Mouse (Mus musculus) embryonic facial prominence, embryonic 13.5 days (tissue): ENCODE data around the gene Myzap. TPM values are rescaled to one million over a fixed set of nuclear protein-coding genes. Genes with fewer than 3 reads are reported as not detected.

ENCODE experiments used
- ATAC-seq: fragments of 200-750 bp; cut with Nextera tagmentation; 2 replicates; pipeline ENCODE4 v1.8.0; 2017; ENCODE audit warnings: low read depth; ENCODE audit not compliant: insufficient number of reproducible peaks, insufficient read depth, low FRiP score, low TSS enrichment
- H3K27ac ChIP-seq: fragments of 300-500 bp; sonication (generic); 2 replicates; pipeline ENCODE4 v1.5.1; 2015; ENCODE audit warnings: moderate library complexity, mild to moderate bottlenecking, inconsistent platforms
- H3K27me3 ChIP-seq: fragments of 300-500 bp; sonication (generic); 2 replicates; pipeline ENCODE4 v1.6.1; 2015; ENCODE audit warnings: mild to moderate bottlenecking, inconsistent platforms
- H3K36me3 ChIP-seq: fragments of 300-500 bp; sonication (generic); 2 replicates; pipeline ENCODE4 v1.6.1; 2015; ENCODE audit warnings: mild to moderate bottlenecking, inconsistent platforms
- H3K4me1 ChIP-seq: fragments of 300-500 bp; sonication (generic); 2 replicates; pipeline ENCODE4 v1.6.1; 2015; ENCODE audit warnings: inconsistent platforms
- H3K4me2 ChIP-seq: fragments of 300-500 bp; sonication (generic); 2 replicates; pipeline ENCODE4 v1.6.1; 2015; ENCODE audit warnings: moderate library complexity, mild to moderate bottlenecking, inconsistent platforms
- H3K4me3 ChIP-seq: fragments of 300-500 bp; sonication (generic); 2 replicates; pipeline ENCODE4 v1.5.1; 2015; ENCODE audit warnings: mild to moderate bottlenecking, inconsistent platforms
- H3K9ac ChIP-seq: fragments of 300-500 bp; sonication (generic); 2 replicates; pipeline ENCODE4 v1.6.1; 2015; ENCODE audit warnings: mild to moderate bottlenecking, inconsistent platforms
- H3K9me3 ChIP-seq: fragments of 300-500 bp; sonication (generic); 2 replicates; pipeline ENCODE4 v1.6.1; 2016; ENCODE audit warnings: inconsistent platforms
- WGBS: fragments of 180-500 bp; shearing (Covaris S2); methylation state at CpG from one replicate; pipeline ENCODE4 v1.1.7; 2015; ENCODE audit warnings: mixed read lengths; 5-methylcytosine and 5-hydroxymethylcytosine counted together
- polyA plus RNA-seq: library from polyadenylated mRNA; unstranded; fragments of >200 nt; fragmentation: Nextera tagmentation; extraction: Ambion mirVana; gene quantifications from 2 replicates; pipeline ENCODE4 v1.2.1, GENCODE M21; 2015

Gene Myzap
- polyA plus RNA-seq = 10.0 and 10.3 TPM in 2 replicates

DNA sequence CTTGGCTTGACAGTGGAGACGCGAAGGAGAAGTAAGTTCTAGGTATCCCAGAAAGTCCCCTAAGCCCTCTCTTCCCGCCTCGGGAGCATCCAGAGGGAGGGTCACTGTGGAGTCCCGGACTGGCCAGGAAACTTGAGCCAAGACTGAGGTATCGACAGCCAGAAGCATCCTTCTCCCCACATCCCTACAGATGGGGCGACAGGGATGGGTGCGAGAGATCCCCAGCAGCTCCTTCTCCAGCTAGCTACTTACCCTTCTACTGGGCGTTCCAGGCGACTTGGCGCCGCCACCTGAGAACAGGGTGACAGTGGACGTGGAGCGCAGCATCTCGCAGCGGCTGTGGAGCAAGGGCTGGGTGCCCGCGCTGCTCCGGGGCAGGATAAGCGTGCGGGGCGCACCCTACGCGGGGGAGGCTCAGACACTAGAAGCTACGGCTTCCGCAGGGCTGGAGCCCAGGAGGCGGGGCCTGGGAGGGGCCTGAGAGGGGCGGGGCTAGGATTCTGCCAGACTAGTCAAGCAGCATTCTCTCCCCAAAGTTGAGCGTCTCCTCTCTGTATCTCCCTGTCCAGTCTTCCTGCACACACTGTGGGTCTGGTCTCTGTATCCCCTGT lies at the start of gene Myzap:
TSS of gene Myzap (minus strand) at position 423 of the 611 bp plus-strand sequence.
- Histone ChIP-seq H3K9ac (peak within 1 kb of the TSS; percentile 79), H3K9me3 (no peaks in the 10 kb centered on the region), H3K27me3 (peaks cover 12% of the 10 kb centered on the region), H3K36me3 (no peaks in the 10 kb centered on the region), H3K4me3 (peak within 1 kb of the TSS; percentile 66), H3K27ac (peak within 1 kb of the TSS; percentile 28; the same call in 1 of the 2 replicates), H3K4me2 (peak within 1 kb of the TSS; percentile 88), H3K4me1 (peaks cover 21% of the 10 kb centered on the region)
- peak; percentile 81 for ATAC-seq
- 2% methylated on average over 29 of the region's 29 CpGs for WGBS

DNA sequence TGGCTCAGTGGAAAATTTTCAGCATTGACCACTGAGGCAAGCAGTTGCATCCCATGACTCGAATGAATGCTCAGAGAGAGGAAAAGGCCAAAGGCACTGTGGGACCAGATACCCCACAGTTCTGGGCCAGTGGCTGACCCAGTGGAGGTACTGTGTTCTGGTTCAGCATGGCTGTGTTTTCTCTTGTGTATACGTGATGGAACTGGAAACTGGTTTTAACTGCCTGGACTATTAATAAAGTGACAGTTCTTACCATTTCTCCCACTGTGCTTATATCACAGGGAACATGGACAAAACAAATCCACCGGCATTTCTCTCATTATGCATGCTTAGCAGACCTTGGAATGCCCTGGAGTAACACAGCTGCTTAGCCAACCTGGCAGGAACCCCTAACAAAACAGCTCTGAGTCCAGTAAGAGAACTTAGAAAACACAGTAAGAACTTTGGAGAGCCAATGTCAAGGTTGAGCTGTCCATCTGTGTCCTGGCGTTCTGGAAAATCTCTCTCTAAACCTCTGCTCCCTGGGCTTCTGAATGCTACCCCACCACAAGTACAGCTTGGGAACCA lies 48.3 kb upstream of the Myzap start:
- ATAC-seq = no peak
- Histone ChIP-seq H3K4me1 (no peaks in the 10 kb centered on the region; the same call in 1 of the 2 replicates), H3K4me3 (no peak overlapping the region), H3K27me3 (no peaks in the 10 kb centered on the region), H3K9me3 (no peaks in the 10 kb centered on the region), H3K36me3 (peaks cover 7% of the 10 kb centered on the region; the same call in 1 of the 2 replicates), H3K27ac (no peak overlapping the region), H3K4me2 (no peak overlapping the region), H3K9ac (no peak overlapping the region)
- WGBS = 73% methylated on average over 4 of the region's 4 CpGs

DNA sequence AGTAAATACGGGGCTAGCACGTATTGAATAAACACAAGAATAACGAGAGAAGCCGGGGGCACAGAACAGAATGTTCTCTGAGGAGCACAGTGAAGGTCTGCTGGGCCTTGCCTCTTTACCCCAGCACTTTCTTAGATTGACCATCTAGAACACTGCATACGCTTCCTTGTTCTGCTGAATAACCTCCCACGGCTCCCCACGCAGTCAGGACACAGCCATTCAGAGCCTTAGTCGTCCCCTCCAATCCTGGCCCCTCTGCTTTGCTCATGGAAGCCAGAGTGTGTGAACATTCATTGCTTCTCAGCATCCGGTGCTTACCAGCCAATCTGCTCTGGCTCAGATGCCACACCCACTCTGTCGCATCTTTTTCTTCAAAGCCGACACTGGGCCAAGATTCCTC lies 46.0 kb upstream of the Myzap start:
- peaks cover 7% of the 10 kb centered on the region; the same call in 1 of the 2 replicates for H3K36me3 ChIP-seq
- H3K9me3 ChIP-seq = no peaks in the 10 kb centered on the region
- no peak overlapping the region for H3K4me2 ChIP-seq
- H3K27ac ChIP-seq = no peak overlapping the region
- H3K27me3 ChIP-seq = no peaks in the 10 kb centered on the region
- WGBS = 72% methylated on average over 11 of the region's 11 CpGs
- no peak overlapping the region for H3K4me3 ChIP-seq
- no peak overlapping the region for H3K9ac ChIP-seq
- H3K4me1 ChIP-seq = no peaks in the 10 kb centered on the region; the same call in 1 of the 2 replicates
- ATAC-seq = no peak

DNA sequence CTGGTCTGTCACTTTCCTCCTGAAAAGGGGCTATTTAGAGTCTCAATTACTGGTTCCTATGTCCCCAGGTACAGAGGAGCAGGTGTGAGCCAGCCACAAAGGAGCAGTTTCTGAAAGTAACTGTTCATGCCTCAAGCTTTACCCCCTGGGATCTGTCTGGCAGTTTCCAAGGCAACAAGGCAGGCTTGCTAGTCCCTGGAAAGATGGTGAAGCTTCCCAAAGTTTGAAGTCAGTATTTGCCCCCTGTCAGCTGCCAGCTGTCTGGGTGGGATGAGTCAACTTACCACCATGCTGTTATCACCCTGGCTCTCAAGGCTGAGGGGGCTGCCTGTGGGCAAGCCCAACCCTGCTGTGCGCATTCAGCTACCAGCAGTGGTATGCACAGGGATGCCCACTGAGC lies 44.7 kb upstream of the Myzap start:
- H3K9me3 ChIP-seq = no peaks in the 10 kb centered on the region
- H3K27me3 ChIP-seq = no peaks in the 10 kb centered on the region
- no peak overlapping the region for H3K27ac ChIP-seq
- ATAC-seq = no peak
- no peak overlapping the region for H3K4me2 ChIP-seq
- no peaks in the 10 kb centered on the region; the same call in 1 of the 2 replicates for H3K4me1 ChIP-seq
- H3K9ac ChIP-seq = no peak overlapping the region
- H3K36me3 ChIP-seq = no peaks in the 10 kb centered on the region
- H3K4me3 ChIP-seq = no peak overlapping the region
- WGBS = 85% methylated on average over 1 of the region's 1 CpGs

DNA sequence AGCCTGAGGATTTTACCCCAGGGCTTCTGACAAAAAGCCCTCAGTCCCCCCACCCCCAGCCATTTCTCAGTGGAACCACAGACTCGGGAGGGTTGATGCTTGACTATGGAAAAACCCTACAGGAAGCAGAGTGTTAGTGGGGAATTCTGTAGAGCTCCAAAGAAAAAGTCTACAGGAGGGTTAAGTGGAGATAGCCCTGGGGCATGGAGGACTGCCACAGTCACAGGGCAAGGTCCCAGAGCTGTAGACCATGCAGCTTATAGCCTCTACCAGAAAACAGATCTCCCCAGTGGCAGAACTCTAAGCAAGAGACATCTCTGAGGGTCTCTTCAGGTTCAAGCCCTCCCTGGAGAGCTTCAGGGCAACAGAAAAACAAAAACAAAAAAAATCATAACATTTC lies 43.5 kb upstream of the Myzap start:
- no peak overlapping the region for H3K4me2 ChIP-seq
- no peaks in the 10 kb centered on the region for H3K36me3 ChIP-seq
- no peak overlapping the region for H3K9ac ChIP-seq
- H3K27ac ChIP-seq = no peak overlapping the region
- H3K9me3 ChIP-seq = no peaks in the 10 kb centered on the region
- 50% methylated on average over 1 of the region's 1 CpGs for WGBS
- ATAC-seq = no peak
- H3K4me1 ChIP-seq = no peaks in the 10 kb centered on the region; the same call in 1 of the 2 replicates
- no peaks in the 10 kb centered on the region for H3K27me3 ChIP-seq
- no peak overlapping the region for H3K4me3 ChIP-seq

DNA sequence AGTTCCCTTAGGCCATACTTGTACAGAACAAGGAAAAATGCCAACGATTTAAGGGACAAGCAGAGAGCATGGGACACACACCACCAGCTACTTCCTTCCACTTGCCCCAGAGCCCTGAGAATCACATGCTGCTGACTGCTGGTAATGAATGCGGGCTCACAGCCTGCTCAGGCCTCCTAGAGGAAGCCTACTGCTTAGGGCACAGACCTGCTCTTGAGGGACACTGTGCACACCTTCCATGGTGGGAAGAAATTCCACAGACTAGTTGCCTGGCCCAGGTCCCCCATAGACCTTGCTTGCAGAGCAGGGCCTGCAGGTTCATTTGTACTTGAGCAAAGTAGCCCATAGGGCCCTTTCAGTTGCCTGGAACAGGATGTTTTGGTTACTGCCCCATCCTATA lies 42.8 kb upstream of the Myzap start:
- Histone ChIP-seq H3K27me3 (no peaks in the 10 kb centered on the region), H3K4me2 (no peak overlapping the region), H3K4me3 (no peak overlapping the region), H3K9ac (no peak overlapping the region), H3K4me1 (no peaks in the 10 kb centered on the region; the same call in 1 of the 2 replicates), H3K9me3 (no peaks in the 10 kb centered on the region), H3K27ac (no peak overlapping the region), H3K36me3 (no peaks in the 10 kb centered on the region)
- no peak for ATAC-seq
- WGBS = 77% methylated on average over 2 of the region's 2 CpGs

DNA sequence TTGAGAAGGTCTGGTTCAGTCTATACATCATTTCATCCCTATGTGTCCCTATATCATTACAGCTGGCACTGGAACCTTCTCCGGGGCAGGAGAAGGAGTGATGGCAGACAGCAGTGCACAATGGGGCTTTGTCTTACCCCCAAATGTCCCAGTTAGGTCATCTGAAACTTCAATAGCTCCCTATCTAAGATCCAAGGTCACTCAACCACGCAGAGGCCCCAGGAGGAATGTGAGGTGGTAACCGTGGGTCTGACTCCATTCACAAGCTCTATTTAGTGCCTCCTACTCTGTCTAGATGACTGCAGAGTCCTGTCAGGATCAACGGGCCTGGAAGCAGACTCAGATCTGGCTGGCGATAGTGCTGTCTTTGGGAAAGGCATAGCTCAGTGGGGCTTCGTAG lies 36.8 kb upstream of the Myzap start:
- no peak overlapping the region for H3K9ac ChIP-seq
- no peaks in the 10 kb centered on the region for H3K9me3 ChIP-seq
- H3K27ac ChIP-seq = no peak overlapping the region
- H3K27me3 ChIP-seq = no peaks in the 10 kb centered on the region
- no peak overlapping the region for H3K4me2 ChIP-seq
- ATAC-seq = no peak
- no peaks in the 10 kb centered on the region for H3K4me1 ChIP-seq
- WGBS = 50% methylated on average over 6 of the region's 6 CpGs
- H3K4me3 ChIP-seq = no peak overlapping the region
- H3K36me3 ChIP-seq = no peaks in the 10 kb centered on the region

DNA sequence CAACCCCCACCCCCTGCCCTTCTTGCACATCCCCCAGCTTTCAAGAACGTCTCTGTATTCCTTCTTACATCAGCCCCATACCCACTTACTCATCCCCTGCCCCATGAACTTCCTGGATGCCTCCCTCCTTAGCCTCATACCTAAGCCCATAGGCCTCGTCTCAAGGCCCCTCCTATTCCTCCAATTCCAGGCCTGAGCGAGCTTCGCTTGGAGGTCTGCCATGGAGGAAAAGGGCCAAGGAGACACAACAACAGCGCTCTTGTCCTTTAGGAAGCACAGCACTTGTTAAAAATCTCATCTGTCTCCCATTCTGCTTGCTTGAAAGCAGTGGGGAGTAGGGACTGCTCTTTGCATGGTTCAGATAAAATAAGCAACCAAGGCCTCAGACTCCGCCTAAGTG lies 36.1 kb upstream of the Myzap start:
- no peak overlapping the region for H3K4me2 ChIP-seq

DNA sequence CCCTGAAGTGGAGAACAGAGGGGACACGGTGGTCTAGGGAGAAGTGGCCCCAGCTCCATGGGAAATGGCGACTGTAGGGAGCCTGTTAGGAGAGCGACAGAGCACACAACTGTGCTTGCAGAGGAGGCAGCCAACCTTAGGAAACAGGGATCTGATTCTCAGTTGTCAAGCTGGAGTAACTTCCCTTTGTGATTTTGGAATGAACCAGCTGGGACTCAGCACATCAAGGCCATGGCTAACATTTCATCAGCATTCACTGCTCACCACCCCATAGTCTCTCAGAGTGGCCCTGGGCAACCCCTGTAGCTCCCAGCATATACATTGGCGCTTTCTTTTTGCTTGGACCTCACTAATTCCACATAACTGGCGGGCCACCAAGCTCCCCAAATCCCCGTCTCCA lies 33.8 kb upstream of the Myzap start:
- WGBS = 84% methylated on average over 6 of the region's 6 CpGs
- Histone ChIP-seq H3K4me3 (no peak overlapping the region), H3K4me2 (no peak overlapping the region), H3K4me1 (no peaks in the 10 kb centered on the region), H3K9ac (no peak overlapping the region), H3K27ac (no peak overlapping the region), H3K36me3 (no peaks in the 10 kb centered on the region), H3K27me3 (no peaks in the 10 kb centered on the region), H3K9me3 (no peaks in the 10 kb centered on the region)
- ATAC-seq = no peak

More for the DNA sequence above, 36.1 kb upstream of the Myzap start:
- H3K9ac ChIP-seq = no peak overlapping the region
- no peaks in the 10 kb centered on the region for H3K27me3 ChIP-seq
- WGBS = 72% methylated on average over 6 of the region's 6 CpGs
- no peaks in the 10 kb centered on the region for H3K36me3 ChIP-seq
- ATAC-seq = no peak
- H3K9me3 ChIP-seq = no peaks in the 10 kb centered on the region
- H3K4me1 ChIP-seq = no peaks in the 10 kb centered on the region
- H3K27ac ChIP-seq = no peak overlapping the region
- H3K4me3 ChIP-seq = no peak overlapping the region

DNA sequence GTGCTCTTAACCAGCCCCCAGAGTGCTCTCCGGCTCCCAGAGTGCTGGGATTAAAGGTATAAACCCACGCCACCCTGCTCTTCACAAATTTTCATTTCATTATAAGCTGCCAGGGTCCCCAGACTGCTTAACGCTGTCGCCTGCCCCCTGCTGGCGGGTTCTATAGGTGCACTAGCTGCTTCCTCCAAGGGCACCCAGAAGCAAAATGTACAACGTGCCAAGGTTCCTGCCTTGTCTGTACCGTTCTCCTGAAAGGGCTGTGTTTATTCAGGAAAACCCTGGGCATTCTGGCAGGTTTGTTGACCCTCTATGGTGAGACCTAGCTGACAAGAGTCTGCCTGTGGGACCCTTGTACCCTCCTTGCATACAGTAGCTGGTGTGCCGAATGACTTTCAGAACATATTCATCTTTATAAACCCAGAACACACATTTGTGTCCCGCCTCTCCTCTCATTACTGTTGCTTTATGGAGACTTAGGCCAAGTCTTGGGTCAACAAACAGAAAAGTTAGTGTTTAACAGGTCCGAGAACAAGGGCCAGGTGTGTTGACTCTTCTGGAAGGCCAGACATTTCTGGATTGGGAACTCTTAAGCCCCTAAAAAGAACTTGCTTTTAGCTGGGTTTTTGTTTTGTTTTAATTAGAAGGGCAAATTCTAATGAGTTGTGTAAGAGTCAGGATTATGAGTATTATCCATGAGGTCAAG lies 32.8 kb upstream of the Myzap start:
- Histone ChIP-seq H3K4me3 (no peak overlapping the region), H3K4me1 (no peaks in the 10 kb centered on the region), H3K27ac (no peak overlapping the region), H3K36me3 (no peaks in the 10 kb centered on the region), H3K9me3 (no peaks in the 10 kb centered on the region), H3K27me3 (no peaks in the 10 kb centered on the region), H3K9ac (no peak overlapping the region), H3K4me2 (no peak overlapping the region)
- WGBS = 51% methylated on average over 10 of the region's 10 CpGs
- ATAC-seq = no peak

DNA sequence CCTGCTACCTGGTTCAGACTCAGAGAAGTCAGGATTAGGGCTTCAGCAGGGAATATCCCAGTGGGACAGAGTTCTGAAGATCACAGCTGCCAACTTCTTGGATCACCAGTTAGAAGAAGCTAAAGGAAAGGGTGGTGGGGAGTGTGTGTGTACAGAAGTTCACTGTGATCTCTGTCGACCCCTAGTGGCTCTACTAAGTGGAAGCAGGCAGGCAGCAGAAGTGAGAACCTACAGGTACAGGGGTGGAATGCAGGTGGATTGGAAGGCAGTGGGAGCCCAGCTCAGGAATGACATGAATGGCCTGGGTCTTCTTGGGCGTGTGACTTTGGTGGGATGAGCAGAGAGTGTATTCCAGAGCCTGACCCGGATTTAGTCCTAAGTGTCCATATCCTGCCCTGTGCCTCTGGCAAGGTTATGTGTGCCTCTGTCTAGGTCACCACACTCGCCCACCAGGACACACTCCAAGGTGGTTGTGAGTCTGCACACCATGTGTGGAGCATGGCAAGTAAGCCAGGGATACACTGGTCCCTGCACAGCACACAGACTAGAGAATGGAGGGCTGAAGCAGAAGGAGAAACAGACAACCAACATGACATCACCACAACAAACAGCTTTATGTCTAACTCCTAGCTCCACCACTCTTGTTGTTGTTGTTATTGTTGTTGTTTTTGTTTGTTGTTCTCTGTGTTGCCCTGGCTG lies 31.9 kb upstream of the Myzap start:
- WGBS = 40% methylated on average over 4 of the region's 4 CpGs
- no peak for ATAC-seq
- no peaks in the 10 kb centered on the region for H3K36me3 ChIP-seq

More for the DNA sequence above, 31.9 kb upstream of the Myzap start:
- H3K4me2 ChIP-seq = no peak overlapping the region
- no peaks in the 10 kb centered on the region for H3K4me1 ChIP-seq
- no peaks in the 10 kb centered on the region for H3K9me3 ChIP-seq
- H3K4me3 ChIP-seq = no peak overlapping the region
- H3K27me3 ChIP-seq = no peaks in the 10 kb centered on the region
- no peak overlapping the region for H3K9ac ChIP-seq
- no peak overlapping the region for H3K27ac ChIP-seq
